Mouse (Mus musculus): ENCODE measurements around the gene Eid2b.

GRCm38 (mm10) chr7:28268576-28268975 is 9.0 kb upstream of the Eid2b start:
- TF ChIP-seq CTCF (IDR thresholded peaks at IDR 0.05; ENCODE audit: borderline replicate concordance, insufficient read depth, low read depth, low read length) (no peak), POLR2A (IDR thresholded peaks at IDR 0.05; ENCODE audit: borderline replicate concordance, insufficient read depth, low read length) (no peak)
